Mouse (Mus musculus) kidney, embryonic 15.5 days (tissue): ENCODE data around the gene Panx2. TPM values are rescaled to one million over a fixed set of nuclear protein-coding genes. Genes with fewer than 3 reads are reported as not detected.
A peak's percentile ranks its signal among the peaks of the same experiment; 100 is the strongest.

Experiments used
- ATAC-seq: fragments of 200-750 bp; cut with Nextera tagmentation; replicated peaks from 2 replicates; pipeline ENCODE4 v1.8.0; 2017; ENCODE audit warnings: moderate TSS enrichment; ENCODE audit not compliant: low FRiP score
- H3K27ac ChIP-seq: fragments of 300-500 bp; sonication (generic); 2 replicates; pipeline ENCODE4 v1.5.1; 2015; ENCODE audit warnings: mild to moderate bottlenecking, inconsistent platforms
- H3K27me3 ChIP-seq: fragments of 300-500 bp; sonication (generic); 2 replicates; pipeline ENCODE4 v1.6.1; 2015; ENCODE audit warnings: inconsistent platforms
- H3K36me3 ChIP-seq: fragments of 300-500 bp; sonication (generic); 2 replicates; pipeline ENCODE4 v1.6.1; 2015; ENCODE audit warnings: inconsistent platforms
- H3K4me1 ChIP-seq: fragments of 300-500 bp; sonication (generic); 2 replicates; pipeline ENCODE4 v1.6.1; 2015; ENCODE audit warnings: inconsistent platforms
- H3K4me2 ChIP-seq: fragments of 300-500 bp; sonication (generic); 2 replicates; pipeline ENCODE4 v1.6.1; 2015; ENCODE audit warnings: moderate library complexity, mild to moderate bottlenecking, inconsistent platforms
- H3K4me3 ChIP-seq: fragments of 300-500 bp; sonication (generic); replicated peaks from 2 replicates; pipeline ENCODE4 v1.5.1; 2015; ENCODE audit warnings: mild to moderate bottlenecking, inconsistent platforms
- H3K9ac ChIP-seq: fragments of 300-500 bp; sonication (generic); 2 replicates; pipeline ENCODE4 v1.6.1; 2015; ENCODE audit warnings: mild to moderate bottlenecking, inconsistent platforms
- H3K9me3 ChIP-seq: fragments of 300-500 bp; sonication (generic); replicated peaks from 2 replicates; pipeline ENCODE4 v1.6.1; 2016; ENCODE audit warnings: inconsistent platforms
- WGBS: fragments of 180-500 bp; shearing (Covaris S2); methylation state at CpG from one replicate; pipeline ENCODE4 v1.1.7; 2015; ENCODE audit warnings: mixed read lengths; 5-methylcytosine and 5-hydroxymethylcytosine counted together
- polyA plus RNA-seq: library from polyadenylated mRNA; unstranded; fragments of >200 nt; fragmentation: Nextera tagmentation; extraction: Ambion mirVana; gene quantifications from 2 replicates; pipeline ENCODE4 v1.2.1, GENCODE M21; 2015

Gene Panx2
- polyA plus RNA-seq, 1 experiment from 2014 or later: 0.05 TPM

GRCm38 (mm10) chr15:89062518-89062910 lies 3.0 kb downstream of the Panx2 start:
- Histone ChIP-seq H3K9ac (no peak overlapping the region), H3K27me3 (peaks cover 85% of the 10 kb centered on the region), H3K4me2 (no peak overlapping the region), H3K4me1 (peaks cover 14% of the 10 kb centered on the region), H3K36me3 (no peaks in the 10 kb centered on the region), H3K27ac (no peak overlapping the region), H3K9me3 (no peaks in the 10 kb centered on the region), H3K4me3 (no peak overlapping the region)
- WGBS: 83% methylated on average over 5 of the region's 5 CpGs
- no peak for ATAC-seq

GRCm38 (mm10) chr15:89063001-89063400 lies 3.5 kb downstream of the Panx2 start:
- ATAC-seq: no peak
- WGBS: 69% methylated on average over 7 of the region's 7 CpGs
- Histone ChIP-seq H3K27ac (no peak overlapping the region), H3K36me3 (no peaks in the 10 kb centered on the region), H3K4me2 (no peak overlapping the region), H3K4me3 (no peak overlapping the region), H3K9me3 (no peaks in the 10 kb centered on the region), H3K9ac (no peak overlapping the region), H3K4me1 (peaks cover 19% of the 10 kb centered on the region), H3K27me3 (peaks cover 85% of the 10 kb centered on the region)

- H3K4me3 ChIP-seq: no peak overlapping the region
- no peaks in the 10 kb centered on the region for H3K9me3 ChIP-seq
- H3K4me2 ChIP-seq: no peak overlapping the region
- 51% methylated on average over 6 of the region's 6 CpGs for WGBS
- H3K4me1 ChIP-seq: peaks cover 24% of the 10 kb centered on the region
- no peak overlapping the region for H3K9ac ChIP-seq
- ATAC-seq: no peak
- peaks cover 85% of the 10 kb centered on the region for H3K27me3 ChIP-seq
- no peaks in the 10 kb centered on the region for H3K36me3 ChIP-seq
- no peak overlapping the region for H3K27ac ChIP-seq
These were observed 4.0 kb downstream of the Panx2 start for GRCm38 (mm10) chr15:89063536-89063935.

- Histone ChIP-seq H3K9ac (no peak overlapping the region), H3K27ac (no peak overlapping the region), H3K4me2 (no peak overlapping the region), H3K4me3 (no peak overlapping the region), H3K4me1 (peaks cover 19% of the 10 kb centered on the region), H3K27me3 (peaks cover 88% of the 10 kb centered on the region), H3K36me3 (no peaks in the 10 kb centered on the region), H3K9me3 (no peaks in the 10 kb centered on the region)
- 89% methylated on average over 5 of the region's 5 CpGs for WGBS
- no peak for ATAC-seq
These were observed 5.4 kb downstream of the Panx2 start for GRCm38 (mm10) chr15:89064891-89065290.

GRCm38 (mm10) chr15:89067609-89068008 lies 8.1 kb downstream of the Panx2 start:
- Histone ChIP-seq H3K4me3 (peak overlapping the region; percentile 26), H3K9me3 (no peaks in the 10 kb centered on the region), H3K4me1 (peaks cover 14% of the 10 kb centered on the region), H3K27ac (no peak overlapping the region), H3K27me3 (peaks cover 66% of the 10 kb centered on the region), H3K36me3 (no peaks in the 10 kb centered on the region), H3K9ac (no peak overlapping the region), H3K4me2 (peak overlapping the region; percentile 47)
- no peak for ATAC-seq
- 35% methylated on average over 35 of the region's 35 CpGs for WGBS

- Histone ChIP-seq H3K9ac (no peak overlapping the region), H3K36me3 (no peaks in the 10 kb centered on the region), H3K27ac (no peak overlapping the region), H3K4me1 (peaks cover 14% of the 10 kb centered on the region), H3K9me3 (no peaks in the 10 kb centered on the region), H3K4me2 (peak overlapping the region; percentile 47), H3K27me3 (peaks cover 60% of the 10 kb centered on the region), H3K4me3 (peak overlapping the region; percentile 26)
- WGBS: 41% methylated on average over 26 of the region's 26 CpGs
- no peak for ATAC-seq
These were observed 8.7 kb downstream of the Panx2 start for GRCm38 (mm10) chr15:89068226-89068625.

- 74% methylated on average over 19 of the region's 19 CpGs for WGBS
- no peak overlapping the region for H3K27ac ChIP-seq
- H3K36me3 ChIP-seq: no peaks in the 10 kb centered on the region
- H3K4me2 ChIP-seq: no peak overlapping the region
- no peaks in the 10 kb centered on the region for H3K9me3 ChIP-seq
- no peak for ATAC-seq
- peaks cover 55% of the 10 kb centered on the region for H3K27me3 ChIP-seq
- no peak overlapping the region for H3K4me3 ChIP-seq
- no peak overlapping the region for H3K9ac ChIP-seq
- H3K4me1 ChIP-seq: peaks cover 14% of the 10 kb centered on the region
These were observed 9.9 kb downstream of the Panx2 start for GRCm38 (mm10) chr15:89069336-89069840.

GRCm38 (mm10) chr15:89070606-89071005 lies 11.1 kb downstream of the Panx2 start:
- 73% methylated on average over 24 of the region's 24 CpGs for WGBS
- no peaks in the 10 kb centered on the region for H3K36me3 ChIP-seq
- H3K27ac ChIP-seq: no peak overlapping the region
- H3K4me1 ChIP-seq: peaks cover 26% of the 10 kb centered on the region
- no peak overlapping the region for H3K9ac ChIP-seq
- no peak overlapping the region for H3K4me3 ChIP-seq
- no peaks in the 10 kb centered on the region for H3K9me3 ChIP-seq
- H3K4me2 ChIP-seq: no peak overlapping the region
- peaks cover 47% of the 10 kb centered on the region for H3K27me3 ChIP-seq
- ATAC-seq: no peak

GRCm38 (mm10) chr15:89073993-89074603 lies 14.6 kb downstream of the Panx2 start:
- Histone ChIP-seq H3K9ac (0 out of 2 replicates have a peak overlapping the region, but pooled peaks have one; percentile 78), H3K27ac (peak overlapping the region; percentile 91; the same call in 1 of the 2 replicates), H3K9me3 (no peaks in the 10 kb centered on the region), H3K27me3 (peaks cover 12% of the 10 kb centered on the region), H3K4me3 (no peak overlapping the region), H3K4me1 (peaks cover 37% of the 10 kb centered on the region), H3K4me2 (no peak overlapping the region), H3K36me3 (no peaks in the 10 kb centered on the region)
- no peak for ATAC-seq
- WGBS: 82% methylated on average over 10 of the region's 10 CpGs

GRCm38 (mm10) chr15:89074613-89075477 lies 15.3 kb downstream of the Panx2 start, which contains the start of gene Trabd:
TSS of gene Trabd (plus strand) at chr15:89075124.
- H3K4me3 ChIP-seq: peak within 1 kb of the TSS; percentile 79
- H3K36me3 ChIP-seq: peaks cover 2% of the 10 kb centered on the region; the same call in 1 of the 2 replicates
- WGBS: 20% methylated on average over 11 of the region's 11 CpGs
- ATAC-seq: peak; percentile 6
- H3K4me2 ChIP-seq: peak within 1 kb of the TSS; percentile 77
- peaks cover 37% of the 10 kb centered on the region for H3K4me1 ChIP-seq
- peak within 1 kb of the TSS; percentile 78 for H3K9ac ChIP-seq
- H3K9me3 ChIP-seq: no peaks in the 10 kb centered on the region
- H3K27me3 ChIP-seq: peaks cover 5% of the 10 kb centered on the region; the same call in 1 of the 2 replicates
- peak within 1 kb of the TSS; percentile 91 for H3K27ac ChIP-seq

GRCm38 (mm10) chr15:89075478-89076147 lies 16.1 kb downstream of the Panx2 start:
- no peaks in the 10 kb centered on the region for H3K9me3 ChIP-seq
- peak overlapping the region; percentile 77 for H3K4me2 ChIP-seq
- ATAC-seq: peak; percentile 93
- H3K9ac ChIP-seq: peak overlapping the region; percentile 78
- peaks cover 8% of the 10 kb centered on the region; the same call in 1 of the 2 replicates for H3K36me3 ChIP-seq
- peak overlapping the region; percentile 91 for H3K27ac ChIP-seq
- peaks cover 37% of the 10 kb centered on the region for H3K4me1 ChIP-seq
- under 1% methylated on average over 55 of the region's 59 CpGs for WGBS
- H3K4me3 ChIP-seq: peak overlapping the region; percentile 79
- no peaks in the 10 kb centered on the region for H3K27me3 ChIP-seq
